ENCODE assay signal across 19 mouse cellular contexts in the genomic region with DNA sequence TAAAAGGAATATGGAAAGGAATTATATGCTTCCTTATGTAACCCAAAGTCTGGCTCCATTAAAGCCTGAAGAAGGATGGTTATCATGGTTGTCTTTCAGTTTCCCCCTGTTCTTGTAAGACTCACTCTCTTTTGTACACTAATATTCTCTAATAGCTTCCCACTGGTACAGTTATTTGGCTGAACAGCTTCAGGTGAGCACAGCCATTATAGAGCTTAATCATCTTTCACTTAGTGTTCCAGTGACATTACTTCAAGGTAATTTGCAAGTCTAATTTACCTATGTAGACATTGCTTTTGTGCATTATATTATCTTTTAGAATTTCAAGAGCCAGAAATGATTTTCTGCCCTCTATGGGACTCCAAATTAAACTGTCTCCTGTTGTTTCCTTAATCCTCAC.
DNase-seq lines count a peak whose midpoint lies in the region; ATAC-seq lines count a peak whose summit lies in the region.
"Had no signal": no experiment of that assay in that cellular context is flagged by ENCODE, and none has a peak within 500 bp of the region (broad histone marks: within the 10 kb centered on the region; RNA-seq: fewer than 3 reads in every experiment).

No protein-coding gene starts in this region.

- H3K4me1 ChIP-seq in forebrain, embryonic 14.5 days (ENCODE audit: control insufficient read depth, insufficient read depth, low read length) = peaks cover 2% of the 10 kb centered on the region; the same call in 1 of the 2 replicates
- H3K4me1 ChIP-seq in forebrain, embryonic 12.5 days = 0 out of 2 replicates have a peak, but pooled peaks cover 3% of the 10 kb centered on the region
- no peaks in the 10 kb centered on the region for H3K4me1 ChIP-seq in hindbrain, embryonic 15.5 days (replicated peaks)
- H3K4me1 ChIP-seq in hindbrain, embryonic 10.5 days (replicated peaks) = no peaks in the 10 kb centered on the region
- no peaks in the 10 kb centered on the region for H3K4me1 ChIP-seq in forebrain, embryonic 16.5 days (replicated peaks; ENCODE audit: control insufficient read depth, insufficient read depth, low read length)
- H3K4me1 ChIP-seq: embryonic facial prominence, embryonic 13.5 days had no signal

- H3K36me3 ChIP-seq in forebrain, embryonic 14.5 days (ENCODE audit: control insufficient read depth, insufficient read depth, low read length) = no peaks in the 10 kb centered on the region
- H3K36me3 ChIP-seq in forebrain, embryonic 12.5 days (replicated peaks) = no peaks in the 10 kb centered on the region
- H3K36me3 ChIP-seq in hindbrain, embryonic 15.5 days = no peaks in the 10 kb centered on the region
- H3K36me3 ChIP-seq in hindbrain, embryonic 10.5 days = no peaks in the 10 kb centered on the region
- H3K36me3 ChIP-seq in forebrain, embryonic 16.5 days (ENCODE audit: control insufficient read depth, insufficient read depth) = no peaks in the 10 kb centered on the region
- H3K36me3 ChIP-seq: embryonic facial prominence, embryonic 13.5 days; embryonic facial prominence, embryonic 15.5 days had no signal

- H3K4me2 ChIP-seq in forebrain, embryonic 14.5 days (ENCODE audit: low read length) = no peak overlapping the region
- H3K4me2 ChIP-seq in forebrain, embryonic 12.5 days = no peak overlapping the region
- H3K4me2 ChIP-seq in hindbrain, embryonic 15.5 days = no peak overlapping the region
- no peak overlapping the region for H3K4me2 ChIP-seq in forebrain, embryonic 16.5 days (ENCODE audit: low read length)
- H3K4me2 ChIP-seq: embryonic facial prominence, embryonic 13.5 days; embryonic facial prominence, embryonic 15.5 days had no signal

- H3K27me3 ChIP-seq in forebrain, embryonic 14.5 days (replicated peaks; ENCODE audit: control insufficient read depth, insufficient read depth, low read length) = no peaks in the 10 kb centered on the region
- no peaks in the 10 kb centered on the region for H3K27me3 ChIP-seq in forebrain, embryonic 12.5 days
- H3K27me3 ChIP-seq in hindbrain, embryonic 15.5 days = no peaks in the 10 kb centered on the region
- H3K27me3 ChIP-seq in hindbrain, embryonic 10.5 days (ENCODE audit: insufficient read depth, poor library complexity, severe bottlenecking) = no peaks in the 10 kb centered on the region
- H3K27me3 ChIP-seq in forebrain, embryonic 16.5 days (replicated peaks; ENCODE audit: control insufficient read depth, insufficient read depth, low read length) = no peaks in the 10 kb centered on the region
- H3K27me3 ChIP-seq: embryonic facial prominence, embryonic 13.5 days; embryonic facial prominence, embryonic 15.5 days had no signal

- no peak overlapping the region for H3K9ac ChIP-seq in forebrain, embryonic 14.5 days (ENCODE audit: low read length)
- no peak overlapping the region for H3K9ac ChIP-seq in forebrain, embryonic 12.5 days
- H3K9ac ChIP-seq in hindbrain, embryonic 15.5 days = no peak overlapping the region
- no peak overlapping the region for H3K9ac ChIP-seq in forebrain, embryonic 16.5 days (replicated peaks; ENCODE audit: low read depth, low read length)
- H3K9ac ChIP-seq: embryonic facial prominence, embryonic 13.5 days; embryonic facial prominence, embryonic 15.5 days had no signal

- H3K27ac ChIP-seq in forebrain, embryonic 14.5 days (ENCODE audit: low read depth, low read length) = no peak overlapping the region
- H3K27ac ChIP-seq in forebrain, embryonic 12.5 days = no peak overlapping the region
- no peak overlapping the region for H3K27ac ChIP-seq in hindbrain, embryonic 15.5 days (replicated peaks)
- no peak overlapping the region for H3K27ac ChIP-seq in hindbrain, embryonic 10.5 days
- no peak overlapping the region; the same call in 1 of the 2 replicates for H3K27ac ChIP-seq in forebrain, embryonic 16.5 days (ENCODE audit: low read length)
- H3K27ac ChIP-seq: embryonic facial prominence, embryonic 13.5 days; embryonic facial prominence, embryonic 15.5 days had no signal

- H3K9me3 ChIP-seq in forebrain, embryonic 14.5 days (replicated peaks; ENCODE audit: control insufficient read depth, low read length) = no peaks in the 10 kb centered on the region
- H3K9me3 ChIP-seq in forebrain, embryonic 12.5 days = no peaks in the 10 kb centered on the region
- H3K9me3 ChIP-seq in hindbrain, embryonic 15.5 days = no peaks in the 10 kb centered on the region
- H3K9me3 ChIP-seq in hindbrain, embryonic 10.5 days = no peaks in the 10 kb centered on the region
- H3K9me3 ChIP-seq in forebrain, embryonic 16.5 days (ENCODE audit: control insufficient read depth, low read length) = no peaks in the 10 kb centered on the region
- H3K9me3 ChIP-seq: embryonic facial prominence, embryonic 13.5 days; embryonic facial prominence, embryonic 15.5 days had no signal

- ATAC-seq in forebrain, embryonic 14.5 days = no peak
- ATAC-seq in forebrain, embryonic 12.5 days (ENCODE audit: low FRiP score) = no peak
- ATAC-seq in hindbrain, embryonic 15.5 days (ENCODE audit: low FRiP score, low read depth) = 0 out of 2 replicates have a peak, but pooled peaks have one; percentile 27
- peak; percentile 83 for ATAC-seq in forebrain, embryonic 16.5 days

- no peak overlapping the region for H3K4me3 ChIP-seq in forebrain, embryonic 14.5 days (ENCODE audit: low read depth, low read length)
- no peak overlapping the region for H3K4me3 ChIP-seq in forebrain, embryonic 12.5 days (replicated peaks)
- H3K4me3 ChIP-seq in hindbrain, embryonic 15.5 days = no peak overlapping the region
- H3K4me3 ChIP-seq in hindbrain, embryonic 10.5 days = no peak overlapping the region
- no peak overlapping the region for H3K4me3 ChIP-seq in forebrain, embryonic 16.5 days (replicated peaks; ENCODE audit: low read length)
- H3K4me3 ChIP-seq: embryonic facial prominence, embryonic 13.5 days; embryonic facial prominence, embryonic 15.5 days; erythroblast, embryonic 14.5 days had no signal

- DNase-seq in forebrain, embryonic 14.5 days (ENCODE audit: low spot score) = peak; percentile 33
- DNase-seq in hindbrain, embryonic 10.5 days (ENCODE audit: low spot score) = no peak
- no peak for DNase-seq in lung, postnatal 4 days
- DNase-seq in heart, postnatal 4 days = no peak
- DNase-seq: adrenal gland, adult 2 months; adrenal gland, postnatal 10 days; adrenal gland, postnatal 25 days; cerebellum, adult 18-20 months; cerebellum, adult 8-10 months; cerebellum, adult 9-11 months; cerebellum, postnatal 14 days; cerebellum, postnatal 36 days; embryo, embryonic 11 days had no signal

Comparison
In these comparisons a context has a peak if more than half of its experiments do, and no peak if none do; other contexts are left out.
1. ATAC-seq: peak in hindbrain, embryonic 15.5 days (single experiment) and forebrain, embryonic 16.5 days (single experiment); none in forebrain, embryonic 14.5 days (single experiment) and forebrain, embryonic 12.5 days (single experiment).